Mouse (Mus musculus) intestine, embryonic 16.5 days (tissue): ENCODE measurements around the gene Bnip2. TPM values are rescaled to one million over a fixed set of nuclear protein-coding genes. Genes with fewer than 3 reads are reported as not detected.

Source experiments
- ATAC-seq: fragments of 200-750 bp; cut with Nextera tagmentation; 2 replicates; pipeline ENCODE4 v1.8.0; 2017; ENCODE audit warnings: moderate TSS enrichment, moderate library complexity
- H3K27ac ChIP-seq: fragments of 300-500 bp; sonication (generic); 2 replicates; pipeline ENCODE4 v1.5.1; 2014; ENCODE audit warnings: mild to moderate bottlenecking, low read length
- H3K27me3 ChIP-seq: fragments of 300-500 bp; sonication (generic); replicated peaks from 2 replicates; pipeline ENCODE4 v1.6.1; 2014; ENCODE audit warnings: low read length, control low read depth, mixed read lengths; ENCODE audit not compliant: control insufficient read depth, insufficient read depth
- H3K36me3 ChIP-seq: fragments of 300-500 bp; sonication (generic); 2 replicates; pipeline ENCODE4 v1.6.1; 2014; ENCODE audit warnings: low read length, control low read depth; ENCODE audit not compliant: control insufficient read depth, insufficient read depth
- H3K4me1 ChIP-seq: fragments of 300-500 bp; sonication (generic); 2 replicates; pipeline ENCODE4 v1.6.1; 2014; ENCODE audit warnings: low read length, control low read depth, mixed read lengths; ENCODE audit not compliant: control insufficient read depth, insufficient read depth
- H3K4me2 ChIP-seq: fragments of 300-500 bp; sonication (generic); 2 replicates; pipeline ENCODE4 v1.6.1; 2014; ENCODE audit warnings: low read depth, low read length, control low read depth
- H3K4me3 ChIP-seq: fragments of 300-500 bp; sonication (generic); 2 replicates; pipeline ENCODE4 v1.5.1; 2014; ENCODE audit warnings: mild to moderate bottlenecking, low read length
- H3K9ac ChIP-seq: fragments of 300-500 bp; sonication (generic); 2 replicates; pipeline ENCODE4 v1.6.1; 2014; ENCODE audit warnings: low read depth, low read length
- H3K9me3 ChIP-seq: fragments of 300-500 bp; sonication (generic); 2 replicates; pipeline ENCODE4 v1.6.1; 2016; ENCODE audit warnings: low read length, control low read depth; ENCODE audit not compliant: control insufficient read depth
- WGBS: fragments of 180-500 bp; shearing (Covaris S2); extraction: QIAGEN DNeasy Blood & Tissue Kit; methylation state at CpG from one replicate; pipeline ENCODE4 v1.1.7; 2014; 5-methylcytosine and 5-hydroxymethylcytosine counted together
- polyA plus RNA-seq: library from polyadenylated mRNA; unstranded; fragments of >200 nt; fragmentation: Nextera tagmentation; extraction: Ambion mirVana; gene quantifications from 2 replicates; pipeline ENCODE4 v1.2.1, GENCODE M21; 2015

Gene Bnip2
- polyA plus RNA-seq, 1 experiment from 2014 or later: 60.0 TPM

DNA sequence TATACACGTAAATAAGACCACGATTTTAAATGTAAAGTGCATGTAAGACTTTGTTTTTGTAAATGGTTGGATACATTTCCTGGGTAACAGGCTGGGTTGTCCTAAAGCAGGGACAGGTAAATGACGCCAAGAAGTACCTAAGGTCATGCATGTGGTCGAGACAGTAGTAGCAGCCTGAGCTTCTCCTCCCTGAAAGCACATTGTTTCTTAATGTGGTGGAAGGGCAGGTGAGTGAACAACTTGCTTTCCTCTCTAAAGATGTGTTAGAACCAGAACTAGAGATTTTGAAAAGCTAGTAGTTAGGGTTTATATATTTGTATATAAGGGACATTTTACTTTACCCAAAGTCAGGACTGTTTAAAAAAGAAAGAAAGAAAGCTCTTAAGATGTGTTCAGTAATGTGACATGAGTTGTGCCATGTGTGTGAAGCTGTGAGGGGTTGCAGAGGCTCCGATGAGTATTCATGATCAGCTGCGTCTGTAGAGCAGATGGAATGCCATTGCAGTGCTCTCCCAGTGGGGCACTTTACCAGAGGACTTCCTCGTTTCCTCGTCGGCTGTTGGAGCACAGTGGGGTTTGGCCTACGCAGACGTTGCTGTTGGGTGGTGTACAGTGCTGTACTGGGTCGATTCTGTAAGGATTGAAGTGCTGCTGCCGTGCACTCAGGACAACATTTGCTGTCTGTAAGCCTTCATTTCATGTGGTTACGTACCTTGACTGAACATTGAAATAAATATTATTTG lies 18.4 kb downstream of the Bnip2 start:
- Histone ChIP-seq H3K9me3 (no peaks in the 10 kb centered on the region), H3K9ac (no peak overlapping the region), H3K36me3 (peaks cover 11% of the 10 kb centered on the region), H3K4me1 (peaks cover 6% of the 10 kb centered on the region), H3K27ac (no peak overlapping the region), H3K4me2 (no peak overlapping the region), H3K4me3 (no peak overlapping the region), H3K27me3 (no peaks in the 10 kb centered on the region)
- WGBS: 87% methylated on average over 14 of the region's 14 CpGs
- no peak for ATAC-seq

DNA sequence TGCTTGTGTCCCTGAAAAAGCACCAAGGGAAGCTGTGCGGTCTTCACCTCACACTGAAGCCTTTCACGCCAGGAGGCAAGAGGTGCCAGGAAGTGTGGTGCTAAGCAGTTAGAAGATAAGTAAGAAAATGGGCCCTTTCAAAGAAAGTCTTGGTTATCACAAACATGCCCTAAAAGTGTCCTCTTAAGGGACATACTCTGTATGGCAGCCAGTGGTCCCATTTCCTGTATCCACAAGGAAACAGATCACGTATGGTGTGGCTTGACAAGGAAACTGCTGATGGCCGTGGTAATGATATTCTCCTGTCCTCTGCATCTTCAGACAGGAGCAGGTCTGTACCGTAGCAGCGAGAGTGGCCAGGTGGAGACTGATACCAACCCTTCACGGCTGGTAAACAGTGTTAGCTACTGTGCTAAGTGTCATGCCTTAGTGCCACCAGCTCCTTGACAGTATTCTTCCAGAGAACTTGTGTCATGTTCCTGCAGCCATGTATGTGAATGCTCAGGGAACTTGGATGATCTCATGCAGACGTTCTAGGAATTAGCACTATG lies 20.6 kb downstream of the Bnip2 start:
- WGBS: 87% methylated on average over 8 of the region's 8 CpGs
- ATAC-seq: no peak
- H3K4me2 ChIP-seq: no peak overlapping the region
- no peak overlapping the region for H3K27ac ChIP-seq
- no peaks in the 10 kb centered on the region for H3K27me3 ChIP-seq
- H3K9me3 ChIP-seq: no peaks in the 10 kb centered on the region
- H3K9ac ChIP-seq: no peak overlapping the region
- H3K4me3 ChIP-seq: no peak overlapping the region
- peaks cover 14% of the 10 kb centered on the region for H3K4me1 ChIP-seq
- peaks cover 11% of the 10 kb centered on the region for H3K36me3 ChIP-seq

GRCm38 (mm10) chr9:70010781-70011473 lies 21.7 kb downstream of the Bnip2 start:
- Histone ChIP-seq H3K27ac (no peak overlapping the region), H3K27me3 (no peaks in the 10 kb centered on the region), H3K4me3 (no peak overlapping the region), H3K36me3 (peaks cover 11% of the 10 kb centered on the region), H3K9me3 (no peaks in the 10 kb centered on the region), H3K9ac (no peak overlapping the region), H3K4me1 (peaks cover 14% of the 10 kb centered on the region), H3K4me2 (no peak overlapping the region)
- ATAC-seq: no peak
- 88% methylated on average over 5 of the region's 5 CpGs for WGBS

GRCm38 (mm10) chr9:70011537-70012407 lies 22.5 kb downstream of the Bnip2 start:
- 59% methylated on average over 14 of the region's 14 CpGs for WGBS
- H3K36me3 ChIP-seq: peaks cover 11% of the 10 kb centered on the region
- H3K9me3 ChIP-seq: no peaks in the 10 kb centered on the region
- H3K4me2 ChIP-seq: peak overlapping the region; percentile 59
- no peaks in the 10 kb centered on the region for H3K27me3 ChIP-seq
- peaks cover 14% of the 10 kb centered on the region for H3K4me1 ChIP-seq
- peak overlapping the region; percentile 89 for H3K27ac ChIP-seq
- peak overlapping the region; percentile 91 for H3K9ac ChIP-seq
- ATAC-seq: peak; percentile 45
- H3K4me3 ChIP-seq: peak overlapping the region; percentile 94

DNA sequence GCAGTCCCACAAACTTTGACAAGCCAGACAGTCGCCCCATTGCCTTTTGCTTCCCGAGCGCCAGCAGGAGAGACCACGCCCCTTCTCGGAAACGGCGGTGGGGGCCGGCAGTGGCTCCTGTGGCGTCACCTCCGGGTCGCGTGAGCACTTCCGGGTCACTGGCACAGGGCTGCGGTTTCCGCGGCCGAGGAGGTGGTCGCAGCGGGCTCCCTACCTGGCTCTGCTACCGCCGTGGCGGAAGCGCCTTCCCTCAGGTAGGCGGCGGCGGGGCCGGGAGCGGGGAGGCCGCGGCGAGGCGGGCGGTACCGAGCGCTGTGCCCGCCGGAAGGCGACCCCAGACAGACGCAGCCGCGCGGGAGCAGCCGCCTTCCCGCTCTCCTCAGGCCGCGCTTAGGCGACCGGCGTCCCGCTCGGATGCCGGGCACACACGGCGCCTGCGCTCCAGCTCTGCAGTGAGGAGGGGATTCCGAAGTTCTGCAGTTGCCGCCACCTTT lies 23.2 kb downstream of the Bnip2 start, which contains the start of gene Gtf2a2:
TSS of gene Gtf2a2 (plus strand) at position 143 of the 494 bp plus-strand sequence.
- peak; percentile 98 for ATAC-seq
- H3K4me3 ChIP-seq: peak within 1 kb of the TSS; percentile 94
- peaks cover 14% of the 10 kb centered on the region for H3K4me1 ChIP-seq
- under 1% methylated on average over 56 of the region's 57 CpGs for WGBS
- H3K27me3 ChIP-seq: no peaks in the 10 kb centered on the region
- H3K9ac ChIP-seq: peak within 1 kb of the TSS; percentile 91
- H3K36me3 ChIP-seq: peaks cover 11% of the 10 kb centered on the region
- no peaks in the 10 kb centered on the region for H3K9me3 ChIP-seq
- H3K4me2 ChIP-seq: peak within 1 kb of the TSS; percentile 77
- peak within 1 kb of the TSS; percentile 89 for H3K27ac ChIP-seq

DNA sequence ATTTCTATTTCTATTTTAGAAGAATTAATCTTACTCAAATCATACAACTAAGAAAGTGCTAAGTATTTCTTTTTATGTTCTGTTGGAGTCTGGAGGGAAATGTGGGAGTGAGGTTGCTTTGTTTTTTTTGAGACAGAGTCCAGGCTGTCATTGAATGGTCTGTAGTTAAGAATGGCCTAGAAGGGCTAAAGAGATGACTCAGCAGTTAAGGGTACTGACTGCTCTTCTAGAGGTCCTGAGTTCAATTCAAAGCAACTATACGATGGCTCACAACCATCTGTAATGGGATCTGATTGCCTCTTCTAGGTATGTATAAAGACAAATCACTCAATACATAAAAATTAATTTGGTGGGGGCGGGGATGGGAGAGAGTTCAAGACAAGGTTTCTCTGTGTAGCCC lies 26.4 kb downstream of the Bnip2 start:
- H3K36me3 ChIP-seq: no peaks in the 10 kb centered on the region
- no peak overlapping the region for H3K27ac ChIP-seq
- H3K27me3 ChIP-seq: no peaks in the 10 kb centered on the region
- no peak overlapping the region for H3K4me3 ChIP-seq
- H3K9me3 ChIP-seq: no peaks in the 10 kb centered on the region
- no peak overlapping the region for H3K9ac ChIP-seq
- H3K4me2 ChIP-seq: no peak overlapping the region
- H3K4me1 ChIP-seq: peaks cover 14% of the 10 kb centered on the region
- WGBS: 86% methylated on average over 2 of the region's 2 CpGs
- ATAC-seq: no peak

DNA sequence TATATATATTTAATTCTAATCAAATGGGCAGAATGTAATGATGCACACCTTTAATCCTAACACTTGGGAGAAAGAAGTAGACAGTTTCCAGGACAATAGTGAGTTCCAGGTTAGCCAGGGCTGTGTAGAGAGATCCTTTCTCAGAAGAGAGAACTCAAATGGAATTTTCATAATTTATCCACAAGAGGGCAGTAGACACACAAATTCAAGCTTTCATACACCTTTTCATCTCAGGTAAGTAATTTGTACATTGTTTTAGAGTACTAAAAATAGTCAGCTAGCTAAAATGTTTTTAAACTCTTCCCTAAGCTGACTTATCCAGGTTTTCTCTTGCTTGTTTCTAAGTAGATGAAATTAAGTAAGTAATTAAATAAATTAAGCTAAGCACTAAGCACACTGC lies 29.6 kb downstream of the Bnip2 start:
- H3K27ac ChIP-seq: no peak overlapping the region
- no peaks in the 10 kb centered on the region for H3K27me3 ChIP-seq
- H3K36me3 ChIP-seq: no peaks in the 10 kb centered on the region
- no peaks in the 10 kb centered on the region for H3K9me3 ChIP-seq
- no peak overlapping the region for H3K9ac ChIP-seq
- no peak overlapping the region for H3K4me2 ChIP-seq
- H3K4me3 ChIP-seq: no peak overlapping the region
- ATAC-seq: peak; percentile 23
- peaks cover 7% of the 10 kb centered on the region for H3K4me1 ChIP-seq

GRCm38 (mm10) chr9:70021610-70022009 lies 32.3 kb downstream of the Bnip2 start:
- Histone ChIP-seq H3K36me3 (no peaks in the 10 kb centered on the region), H3K27me3 (no peaks in the 10 kb centered on the region), H3K4me2 (no peak overlapping the region), H3K27ac (no peak overlapping the region), H3K4me3 (no peak overlapping the region), H3K9me3 (no peaks in the 10 kb centered on the region), H3K9ac (no peak overlapping the region), H3K4me1 (peaks cover 4% of the 10 kb centered on the region; the same call in 1 of the 2 replicates)
- WGBS: 56% methylated on average over 1 of the region's 1 CpGs
- ATAC-seq: no peak

GRCm38 (mm10) chr9:70022083-70022482 lies 32.8 kb downstream of the Bnip2 start:
- Histone ChIP-seq H3K4me2 (no peak overlapping the region), H3K27ac (no peak overlapping the region), H3K9ac (no peak overlapping the region), H3K27me3 (no peaks in the 10 kb centered on the region), H3K9me3 (no peaks in the 10 kb centered on the region), H3K36me3 (no peaks in the 10 kb centered on the region), H3K4me1 (peaks cover 4% of the 10 kb centered on the region; the same call in 1 of the 2 replicates), H3K4me3 (no peak overlapping the region)
- ATAC-seq: peak; percentile 56; the same call in 1 of the 2 replicates
- WGBS: 78% methylated on average over 4 of the region's 4 CpGs
